Comparison of ENCODE assay signal across 22 mouse cellular contexts in the genomic region with DNA sequence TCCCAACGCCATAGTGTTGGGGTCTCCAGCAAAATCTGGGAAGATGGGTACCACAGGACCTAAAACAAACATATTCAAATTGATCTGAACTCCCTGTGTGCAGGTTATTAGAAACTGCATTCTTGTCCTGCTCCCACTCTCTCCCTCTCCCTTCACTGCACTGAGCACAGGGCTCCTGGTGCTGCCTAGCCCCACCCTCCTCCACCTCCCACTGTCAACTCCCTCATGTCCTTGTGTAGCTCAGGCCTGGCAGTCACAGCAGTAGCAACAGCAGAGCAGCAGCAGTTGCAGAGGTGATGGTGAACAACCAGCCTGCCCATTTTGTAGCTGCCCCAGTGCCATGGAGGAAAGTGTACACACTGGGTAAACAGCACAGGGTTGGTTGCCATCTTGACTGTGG.
A peak's percentile ranks its signal among the peaks of the same experiment; 100 is the strongest.
DNase-seq lines count a peak whose midpoint lies in the region; ATAC-seq and TF ChIP-seq lines count a peak whose summit lies in the region.
"Had no signal": no experiment of that assay in that cellular context is flagged by ENCODE, and none has a peak within 500 bp of the region (broad histone marks: within the 10 kb centered on the region; RNA-seq: fewer than 3 reads in every experiment).

No protein-coding gene starts in this region.

- 0 out of 2 replicates have a peak, but pooled peaks have one; percentile 23 for ATAC-seq in forebrain, embryonic 12.5 days (ENCODE audit: low FRiP score)
- no peak for ATAC-seq in forebrain, postnatal 0 days
- peak; percentile 95 for ATAC-seq in kidney, embryonic 16.5 days (ENCODE audit: low FRiP score, low TSS enrichment)
- 0 out of 2 replicates have a peak, but pooled peaks have one; percentile 23 for ATAC-seq in midbrain, embryonic 12.5 days (ENCODE audit: low FRiP score, low read depth)
- no peak for ATAC-seq in midbrain, embryonic 16.5 days
- ATAC-seq: activated CD4-positive, CD25-positive, alpha-beta regulatory T cell, adult 4 months; forebrain, embryonic 14.5 days; Patski had no signal

- 85% methylated on average over 1 of the region's 1 CpGs for WGBS in forebrain, embryonic 12.5 days
- WGBS in forebrain, postnatal 0 days = 81% methylated on average over 1 of the region's 1 CpGs
- 67% methylated on average over 1 of the region's 1 CpGs for WGBS in kidney, embryonic 16.5 days
- 89% methylated on average over 1 of the region's 1 CpGs for WGBS in midbrain, embryonic 12.5 days
- WGBS in midbrain, embryonic 16.5 days = 90% methylated on average over 1 of the region's 1 CpGs

- H3K9me3 ChIP-seq in forebrain, embryonic 12.5 days = no peaks in the 10 kb centered on the region
- H3K9me3 ChIP-seq in forebrain, postnatal 0 days (ENCODE audit: low read length) = no peaks in the 10 kb centered on the region
- H3K9me3 ChIP-seq in kidney, embryonic 16.5 days (ENCODE audit: low read length) = no peaks in the 10 kb centered on the region
- no peaks in the 10 kb centered on the region for H3K9me3 ChIP-seq in midbrain, embryonic 12.5 days
- H3K9me3 ChIP-seq in midbrain, embryonic 16.5 days (replicated peaks; ENCODE audit: control insufficient read depth, low read length, poor library complexity, severe bottlenecking) = no peaks in the 10 kb centered on the region
- H3K9me3 ChIP-seq in ES-E14 (ENCODE audit: control insufficient read depth, insufficient read depth, low read depth, low read length) = no peaks in the 10 kb centered on the region
- H3K9me3 ChIP-seq: embryonic facial prominence, embryonic 10.5 days; heart, embryonic 15.5 days; hindbrain, embryonic 10.5 days had no signal

- no peaks in the 10 kb centered on the region for H3K36me3 ChIP-seq in forebrain, embryonic 12.5 days (replicated peaks)
- no peaks in the 10 kb centered on the region for H3K36me3 ChIP-seq in forebrain, postnatal 0 days (ENCODE audit: insufficient read depth)
- no peaks in the 10 kb centered on the region for H3K36me3 ChIP-seq in kidney, embryonic 16.5 days (ENCODE audit: insufficient read depth, low read length)
- no peaks in the 10 kb centered on the region for H3K36me3 ChIP-seq in midbrain, embryonic 12.5 days
- H3K36me3 ChIP-seq in midbrain, embryonic 16.5 days (ENCODE audit: control insufficient read depth, insufficient read depth, low read length) = no peaks in the 10 kb centered on the region
- no peaks in the 10 kb centered on the region for H3K36me3 ChIP-seq in ES-E14 (ENCODE audit: control insufficient read depth, insufficient read depth, low read length, poor library complexity, severe bottlenecking)
- H3K36me3 ChIP-seq: embryonic facial prominence, embryonic 10.5 days; heart, embryonic 15.5 days; hindbrain, embryonic 10.5 days had no signal

- in situ Hi-C loops in ES-E14 (cut with MboI; ENCODE audit: low sequenced_read_pairs in 2 of 2, unreplicated experiment in 2 of 2) = no loop called here

- no peak overlapping the region for H3K4me2 ChIP-seq in forebrain, embryonic 12.5 days
- H3K4me2 ChIP-seq in forebrain, postnatal 0 days (ENCODE audit: low read depth) = no peak overlapping the region
- no peak overlapping the region for H3K4me2 ChIP-seq in kidney, embryonic 16.5 days (replicated peaks; ENCODE audit: low read depth, low read length)
- H3K4me2 ChIP-seq in midbrain, embryonic 12.5 days (replicated peaks) = no peak overlapping the region
- no peak overlapping the region for H3K4me2 ChIP-seq in midbrain, embryonic 16.5 days (ENCODE audit: low read length)
- H3K4me2 ChIP-seq: heart, embryonic 11.5 days; heart, embryonic 15.5 days; hindbrain, embryonic 14.5 days had no signal

- no peak overlapping the region for H3K27ac ChIP-seq in forebrain, embryonic 12.5 days
- H3K27ac ChIP-seq in forebrain, postnatal 0 days (ENCODE audit: low read depth, low read length) = no peak overlapping the region
- no peak overlapping the region for H3K27ac ChIP-seq in kidney, embryonic 16.5 days (ENCODE audit: low read length)
- H3K27ac ChIP-seq in midbrain, embryonic 12.5 days (replicated peaks) = no peak overlapping the region
- H3K27ac ChIP-seq in midbrain, embryonic 16.5 days (ENCODE audit: low read length) = no peak overlapping the region
- no peak overlapping the region for H3K27ac ChIP-seq in ES-E14 (ENCODE audit: insufficient read depth, low read depth, low read length, poor library complexity, severe bottlenecking)
- H3K27ac ChIP-seq: embryonic facial prominence, embryonic 10.5 days; heart, adult 2 months; heart, embryonic 15.5 days; hindbrain, embryonic 10.5 days; hindbrain, embryonic 14.5 days had no signal

- DNase-seq in forebrain, postnatal 0 days = no peak
- no peak for DNase-seq in kidney, adult 11 months
- DNase-seq in ES-E14 (ENCODE audit: low read depth, low spot score) = no peak
- no peak for DNase-seq in thymus, postnatal 0 days (ENCODE audit: low spot score)
- DNase-seq: adrenal gland, postnatal 14 days; cerebellum, adult 18-20 months; cerebellum, adult 9-11 months; gastrocnemius, postnatal 14 days; heart, adult 2 months; heart, postnatal 14 days had no signal

- no peak for TF ChIP-seq CTCF in forebrain, postnatal 0 days (IDR thresholded peaks at IDR 0.05; ENCODE audit: low read depth)

- H3K9ac ChIP-seq in forebrain, embryonic 12.5 days = no peak overlapping the region
- H3K9ac ChIP-seq in forebrain, postnatal 0 days = no peak overlapping the region
- H3K9ac ChIP-seq in kidney, embryonic 16.5 days (replicated peaks; ENCODE audit: low read length) = no peak overlapping the region
- no peak overlapping the region for H3K9ac ChIP-seq in midbrain, embryonic 12.5 days (replicated peaks)
- H3K9ac ChIP-seq in midbrain, embryonic 16.5 days (ENCODE audit: low read depth, low read length) = no peak overlapping the region
- peak overlapping the region; percentile 7; the same call in 1 of the 2 replicates for H3K9ac ChIP-seq in ES-E14 (ENCODE audit: insufficient read depth, low read depth, low read length, poor library complexity, severe bottlenecking)
- H3K9ac ChIP-seq: heart, embryonic 15.5 days; hindbrain, embryonic 14.5 days had no signal

- no peaks in the 10 kb centered on the region for H3K27me3 ChIP-seq in forebrain, embryonic 12.5 days
- no peaks in the 10 kb centered on the region for H3K27me3 ChIP-seq in forebrain, postnatal 0 days (ENCODE audit: insufficient read depth, low read length)
- H3K27me3 ChIP-seq in kidney, embryonic 16.5 days (ENCODE audit: insufficient read depth, low read length) = no peaks in the 10 kb centered on the region
- no peaks in the 10 kb centered on the region for H3K27me3 ChIP-seq in midbrain, embryonic 12.5 days
- H3K27me3 ChIP-seq in midbrain, embryonic 16.5 days (ENCODE audit: control insufficient read depth, insufficient read depth, low read depth, low read length) = no peaks in the 10 kb centered on the region
- H3K27me3 ChIP-seq: heart, embryonic 15.5 days; Patski had no signal

- H3K4me3 ChIP-seq in forebrain, embryonic 12.5 days (replicated peaks) = no peak overlapping the region
- no peak overlapping the region for H3K4me3 ChIP-seq in forebrain, postnatal 0 days (ENCODE audit: low read depth, low read length)
- no peak overlapping the region for H3K4me3 ChIP-seq in kidney, embryonic 16.5 days (ENCODE audit: low read length)
- no peak overlapping the region for H3K4me3 ChIP-seq in midbrain, embryonic 12.5 days
- no peak overlapping the region for H3K4me3 ChIP-seq in midbrain, embryonic 16.5 days (ENCODE audit: low read depth, low read length)
- no peak overlapping the region for H3K4me3 ChIP-seq in ES-E14 (ENCODE audit: insufficient read depth in 1 of 2, low read depth in 1 of 2, low read length in 2 of 2, poor library complexity in 1 of 2, severe bottlenecking in 1 of 2)
- H3K4me3 ChIP-seq: embryonic facial prominence, embryonic 10.5 days; heart, adult 2 months; heart, embryonic 15.5 days; hindbrain, embryonic 10.5 days had no signal

- H3K4me1 ChIP-seq in forebrain, embryonic 12.5 days = no peaks in the 10 kb centered on the region
- no peaks in the 10 kb centered on the region for H3K4me1 ChIP-seq in forebrain, postnatal 0 days (ENCODE audit: insufficient read depth)
- no peaks in the 10 kb centered on the region for H3K4me1 ChIP-seq in kidney, embryonic 16.5 days (ENCODE audit: insufficient read depth, low read length)
- no peaks in the 10 kb centered on the region for H3K4me1 ChIP-seq in midbrain, embryonic 12.5 days
- H3K4me1 ChIP-seq in midbrain, embryonic 16.5 days (ENCODE audit: control insufficient read depth, insufficient read depth, low read length) = no peaks in the 10 kb centered on the region
- H3K4me1 ChIP-seq in ES-E14 (ENCODE audit: control insufficient read depth in 2 of 2, insufficient read depth in 2 of 2, low read length in 2 of 2, poor library complexity in 1 of 2) = no peaks in the 10 kb centered on the region
- H3K4me1 ChIP-seq: embryonic facial prominence, embryonic 10.5 days; heart, embryonic 15.5 days; hindbrain, embryonic 10.5 days had no signal

TF ChIP-seq in ES-E14, 5 proteins besides CTCF, POLR2A, EP300 and RAD21:
- no peak for TF ChIP-seq ZC3H11A (IDR thresholded peaks at IDR 0.05; ENCODE audit: borderline replicate concordance, low read depth, low read length)
- TF ChIP-seq MAFK (IDR thresholded peaks at IDR 0.05; ENCODE audit: insufficient read depth, low read depth, low read length) = no peak
- TF ChIP-seq ZNF384 (IDR thresholded peaks at IDR 0.05; ENCODE audit: low read depth, low read length) = no peak
- TF ChIP-seq HCFC1 (IDR thresholded peaks at IDR 0.05; ENCODE audit: borderline replicate concordance, insufficient read depth, low read length) = no peak
- TF ChIP-seq CHD2 (IDR thresholded peaks at IDR 0.05; ENCODE audit: low read depth, low read length) = no peak

Comparison
In these comparisons a context has a peak if more than half of its experiments do, and no peak if none do; other contexts are left out.
1. ATAC-seq: peak in forebrain, embryonic 12.5 days (single experiment), kidney, embryonic 16.5 days (single experiment) and midbrain, embryonic 12.5 days (single experiment); none in forebrain, postnatal 0 days (single experiment) and midbrain, embryonic 16.5 days (single experiment).